Mouse (Mus musculus): Measurements from ENCODE around the gene Dnah7a. TPM values are rescaled to one million over a fixed set of nuclear protein-coding genes. Genes with fewer than 3 reads are reported as not detected.

Dnah7a gene
- under 1 TPM; 0.03 to 0.10 TPM for total RNA-seq (2023)

DNA sequence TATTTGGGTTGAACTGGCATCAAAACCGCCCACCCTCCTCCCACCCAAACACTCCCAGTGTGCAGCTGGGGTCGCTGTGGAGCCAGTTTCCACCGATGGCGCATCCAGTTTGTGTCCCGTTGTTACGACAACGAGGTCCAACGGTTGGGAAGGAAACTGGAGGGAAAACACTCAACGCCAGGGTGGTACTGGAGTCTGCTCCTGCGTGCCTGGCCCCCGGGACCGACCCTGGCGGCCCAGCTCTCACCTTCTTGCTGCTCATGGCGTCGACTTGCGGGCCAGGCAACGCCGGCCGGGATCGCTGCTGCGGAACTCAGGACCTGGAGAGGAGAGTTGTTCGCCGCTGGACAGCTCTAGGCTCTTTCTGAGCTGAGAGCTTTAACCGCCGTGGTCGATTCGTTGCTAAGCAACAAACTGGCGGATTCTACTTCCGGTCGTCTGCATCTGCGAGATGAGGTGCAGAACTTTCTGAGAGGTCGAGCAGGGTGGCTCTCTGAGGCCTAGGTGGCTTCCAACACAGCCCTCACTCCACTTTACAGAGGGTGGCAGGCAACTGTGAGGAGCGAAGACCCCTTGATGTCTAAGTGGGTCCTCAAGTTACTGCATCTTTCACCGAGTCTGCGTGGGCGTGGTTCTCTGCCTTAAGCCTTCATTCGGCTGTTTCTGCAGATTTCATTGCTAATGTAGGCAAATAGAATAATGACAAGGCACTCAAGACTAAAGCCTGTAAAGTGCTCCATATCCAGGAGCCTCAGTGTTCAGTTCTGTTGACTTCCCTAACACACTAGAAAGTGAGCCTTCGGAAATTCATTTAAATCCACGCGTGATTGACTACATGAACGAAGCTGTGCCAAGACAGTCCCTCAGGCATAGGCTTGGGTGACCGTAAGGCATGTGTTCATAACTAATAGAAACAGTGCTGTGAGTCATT is at the start of gene Dnah7a:
TSS of gene Dnah7a (minus strand) at position 354 of the 931 bp plus-strand sequence.

GRCm38 (mm10) chr1:53352327-53353261 is 354.0 kb downstream of the Dnah7a start, which contains the start of the genes Asdurf, Gm28551 and Asnsd1:
Gene Asdurf (minus strand): TSS chr1:53352619.
Gene Gm28551 (minus strand): TSS chr1:53352667.
Gene Asnsd1 (minus strand): TSS chr1:53352752.

Other genes with a start within 250 kb of the Dnah7a start
- 100 to 1,000 TPM; 376 to 393 TPM for gene Stk17b, start 78.4 kb upstream of the Dnah7a start, total RNA-seq (2023)